Mouse (Mus musculus): ENCODE measurements at regions not wholly inside any gene's neighbourhood (a gene's known extent, or its start where the extent isn't known, plus 50 kb on each side); places are given as distances from the start of the nearest gene placed in this dataset.
A peak's percentile ranks its signal among the peaks of the same experiment; 100 is the strongest.

DNA sequence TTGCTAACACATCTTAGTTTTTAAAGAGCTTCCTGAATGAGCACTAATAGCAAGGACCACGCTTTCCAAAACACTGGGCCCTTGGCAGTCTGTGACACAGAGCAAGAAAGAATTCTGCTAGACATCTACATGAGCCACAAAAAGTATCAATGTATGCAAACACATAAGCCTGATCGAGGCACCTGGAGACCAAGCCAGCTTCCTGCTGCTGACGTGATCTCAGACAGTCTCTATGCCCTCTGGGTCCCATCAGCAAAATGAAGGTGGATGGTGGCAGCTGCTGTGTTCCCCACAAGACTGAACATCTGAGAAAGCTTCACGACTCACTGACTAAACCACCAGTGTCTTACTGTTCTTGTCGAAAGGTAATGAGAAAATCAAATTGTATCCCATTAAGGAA, 77.5 kb downstream of the Qrsl1 start:
- peak; percentile 56; the same call in 1 of the 2 replicates for ATAC-seq (ENCODE audit: extremely low read depth, insufficient number of reproducible peaks, low FRiP score, poor library complexity, severe bottlenecking)

All from neutrophil, adult 5-6 weeks (primary cell).